Comparison of ENCODE assay signal across 16 mouse cellular contexts in the genomic region with DNA sequence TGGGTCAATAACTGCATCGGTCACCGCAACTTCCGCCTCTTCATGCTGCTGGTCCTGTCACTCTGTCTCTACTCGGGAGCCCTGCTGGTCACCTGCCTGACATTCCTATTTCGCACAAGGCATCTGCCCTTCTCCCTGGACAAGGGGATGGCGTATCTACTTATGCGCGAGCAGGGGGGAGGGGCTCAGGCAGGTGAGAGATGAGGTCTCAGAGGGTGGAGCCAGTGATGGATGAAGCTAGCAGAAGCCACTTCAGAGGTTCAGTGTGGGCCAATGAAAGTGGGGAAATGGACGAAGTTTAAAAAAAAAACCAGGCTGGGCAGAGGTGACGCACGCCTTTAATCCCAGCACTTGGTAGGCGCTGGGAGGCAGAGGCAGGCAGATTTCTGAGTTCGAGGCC. TPM values are rescaled to one million over a fixed set of nuclear protein-coding genes. Genes with fewer than 3 reads are reported as not detected.
DNase-seq lines count a peak whose midpoint lies in the region; ATAC-seq and TF ChIP-seq lines count a peak whose summit lies in the region.
"Had no signal": no experiment of that assay in that cellular context is flagged by ENCODE, and none has a peak within 500 bp of the region (broad histone marks: within the 10 kb centered on the region; RNA-seq: fewer than 3 reads in every experiment).

No protein-coding gene starts in this region.

- H3K36me3 ChIP-seq in hindbrain, embryonic 13.5 days = no peaks in the 10 kb centered on the region
- no peaks in the 10 kb centered on the region for H3K36me3 ChIP-seq in hindbrain, embryonic 10.5 days
- no peaks in the 10 kb centered on the region for H3K36me3 ChIP-seq in megakaryocyte, embryonic 14.5 days (replicated peaks; ENCODE audit: low read length)
- H3K36me3 ChIP-seq in embryonic facial prominence, embryonic 15.5 days = no peaks in the 10 kb centered on the region
- H3K36me3 ChIP-seq in midbrain, postnatal 0 days (ENCODE audit: insufficient read depth, low read length) = no peaks in the 10 kb centered on the region

- H3K27me3 ChIP-seq in hindbrain, embryonic 13.5 days = no peaks in the 10 kb centered on the region
- H3K27me3 ChIP-seq in hindbrain, embryonic 10.5 days (ENCODE audit: insufficient read depth, poor library complexity, severe bottlenecking) = peaks cover 15% of the 10 kb centered on the region; the same call in 1 of the 2 replicates
- peaks cover 17% of the 10 kb centered on the region for H3K27me3 ChIP-seq in megakaryocyte, embryonic 14.5 days (replicated peaks)
- no peaks in the 10 kb centered on the region for H3K27me3 ChIP-seq in embryonic facial prominence, embryonic 15.5 days
- H3K27me3 ChIP-seq in midbrain, postnatal 0 days (ENCODE audit: insufficient read depth, low read length) = no peaks in the 10 kb centered on the region

- peak overlapping the region; percentile 55; the same call in 1 of the 2 replicates for H3K4me2 ChIP-seq in hindbrain, embryonic 13.5 days
- H3K4me2 ChIP-seq in embryonic facial prominence, embryonic 15.5 days (replicated peaks) = peak overlapping the region; percentile 58; the same call in 1 of the 2 replicates
- peak overlapping the region; percentile 50; the same call in 1 of the 2 replicates for H3K4me2 ChIP-seq in midbrain, postnatal 0 days (ENCODE audit: low read depth, low read length, poor library complexity, severe bottlenecking)

- 0 out of 2 replicates have a peak, but pooled peaks cover 4% of the 10 kb centered on the region for H3K4me1 ChIP-seq in hindbrain, embryonic 13.5 days (replicated peaks)
- H3K4me1 ChIP-seq in hindbrain, embryonic 10.5 days (replicated peaks) = no peaks in the 10 kb centered on the region; the same call in 1 of the 2 replicates
- H3K4me1 ChIP-seq in megakaryocyte, embryonic 14.5 days = peaks cover 40% of the 10 kb centered on the region
- H3K4me1 ChIP-seq in embryonic facial prominence, embryonic 15.5 days = 0 out of 2 replicates have a peak, but pooled peaks cover 3% of the 10 kb centered on the region
- no peaks in the 10 kb centered on the region for H3K4me1 ChIP-seq in midbrain, postnatal 0 days (ENCODE audit: insufficient read depth, low read length)

- H3K27ac ChIP-seq in hindbrain, embryonic 13.5 days = no peak overlapping the region
- H3K27ac ChIP-seq in hindbrain, embryonic 10.5 days = no peak overlapping the region
- no peak overlapping the region for H3K27ac ChIP-seq in embryonic facial prominence, embryonic 15.5 days (replicated peaks)
- no peak overlapping the region for H3K27ac ChIP-seq in midbrain, postnatal 0 days (ENCODE audit: low read depth, low read length)
- H3K27ac ChIP-seq: kidney, postnatal 0 days had no signal

- no peaks in the 10 kb centered on the region for H3K9me3 ChIP-seq in hindbrain, embryonic 13.5 days
- no peaks in the 10 kb centered on the region for H3K9me3 ChIP-seq in hindbrain, embryonic 10.5 days
- H3K9me3 ChIP-seq in megakaryocyte, embryonic 14.5 days = no peaks in the 10 kb centered on the region
- no peaks in the 10 kb centered on the region for H3K9me3 ChIP-seq in embryonic facial prominence, embryonic 15.5 days (replicated peaks)
- no peaks in the 10 kb centered on the region for H3K9me3 ChIP-seq in midbrain, postnatal 0 days (ENCODE audit: low read length)

- H3K9ac ChIP-seq in hindbrain, embryonic 13.5 days = peak overlapping the region; percentile 68; the same call in 1 of the 2 replicates
- no peak overlapping the region for H3K9ac ChIP-seq in embryonic facial prominence, embryonic 15.5 days
- H3K9ac ChIP-seq in midbrain, postnatal 0 days (replicated peaks; ENCODE audit: low read length, poor library complexity, severe bottlenecking) = no peak overlapping the region

- ATAC-seq in hindbrain, embryonic 13.5 days (ENCODE audit: low FRiP score) = 0 out of 2 replicates have a peak, but pooled peaks have one; percentile 18
- ATAC-seq in megakaryocyte, adult 5-6 weeks (ENCODE audit: poor library complexity, severe bottlenecking) = no peak
- no peak for ATAC-seq in embryonic facial prominence, embryonic 15.5 days (ENCODE audit: insufficient number of reproducible peaks, low FRiP score, low TSS enrichment, low read depth)
- no peak for ATAC-seq in midbrain, postnatal 0 days (ENCODE audit: low FRiP score)
- no peak for ATAC-seq in inflammation-experienced regulatory T-cells, adult 6 months

- TF ChIP-seq CTCF in midbrain, postnatal 0 days (IDR thresholded peaks at IDR 0.05) = no peak

- WGBS in hindbrain, embryonic 13.5 days = 61% methylated on average over 13 of the region's 13 CpGs
- WGBS in hindbrain, embryonic 10.5 days = 57% methylated on average over 13 of the region's 13 CpGs
- 65% methylated on average over 13 of the region's 13 CpGs for WGBS in embryonic facial prominence, embryonic 15.5 days
- 71% methylated on average over 13 of the region's 13 CpGs for WGBS in midbrain, postnatal 0 days

- peak overlapping the region; percentile 39; the same call in 1 of the 2 replicates for H3K4me3 ChIP-seq in hindbrain, embryonic 13.5 days
- no peak overlapping the region for H3K4me3 ChIP-seq in hindbrain, embryonic 10.5 days
- H3K4me3 ChIP-seq in megakaryocyte, embryonic 14.5 days (replicated peaks) = peak overlapping the region; percentile 14
- no peak overlapping the region for H3K4me3 ChIP-seq in embryonic facial prominence, embryonic 15.5 days (replicated peaks)
- no peak overlapping the region for H3K4me3 ChIP-seq in midbrain, postnatal 0 days (ENCODE audit: low read depth, low read length)

- DNase-seq in hindbrain, embryonic 10.5 days (ENCODE audit: low spot score) = no peak
- no peak for DNase-seq in midbrain, postnatal 0 days (ENCODE audit: low spot score)
- no peak for DNase-seq in right cerebral cortex, postnatal 25 days

RNA-seq across cellular contexts. Expression of a gene that starts 2.9 kb away (rescaled TPM):
- polyA plus RNA-seq in hindbrain, embryonic 13.5 days (2015; fragmentation: Nextera tagmentation; extraction: Ambion mirVana) = 0.35 TPM in 1 of 2 replicates, not detected in the other
- not detected in 2 replicates for polyA plus RNA-seq in hindbrain, embryonic 10.5 days (2016; fragmentation: Nextera tagmentation; extraction: Ambion mirVana)
- polyA plus RNA-seq in megakaryocyte, embryonic 14.5 days (2012; ENCODE audit: insufficient read depth, low replicate concordance) = 0.20 TPM in 1 of 2 replicates, not detected in the other
- 0.33 TPM in 1 of 2 replicates, not detected in the other for total RNA-seq in megakaryocyte, adult 5-6 weeks (2015)
- total RNA-seq in megakaryocyte, adult 5-6 weeks (2017) = not detected in 2 replicates
- polyA plus RNA-seq in embryonic facial prominence, embryonic 15.5 days (2015; fragmentation: Nextera tagmentation; extraction: Ambion mirVana) = not detected in 2 replicates
- not detected in 2 replicates for total RNA-seq in midbrain, postnatal 0 days (2014; rRNA removed)
- polyA plus RNA-seq in midbrain, postnatal 0 days (2015; fragmentation: Nextera tagmentation; extraction: Ambion mirVana) = 0.19 and 0.25 TPM in 2 replicates
- polyA plus RNA-seq in inflammation-experienced regulatory T-cells, adult 6 months (2017; shearing (Covaris generic)) = under 1 TPM in 1 of 3 experiments, not detected in 2; 0.32 TPM
- total RNA-seq: adrenal gland, postnatal 14 days; gastrocnemius, postnatal 4 days; heart, postnatal 36 days; left cerebral cortex, postnatal 36 days had no signal
- polyA plus RNA-seq: cortical plate, adult 2 months; erythroblast, embryonic 14.5 days; kidney, postnatal 0 days; spleen, adult 2 months had no signal

RNA-seq across cellular contexts. Expression of a gene that starts 11.3 kb away (rescaled TPM):
- 0.13 and 0.26 TPM in 2 replicates for polyA plus RNA-seq in hindbrain, embryonic 13.5 days (2015; fragmentation: Nextera tagmentation; extraction: Ambion mirVana)
- polyA plus RNA-seq in hindbrain, embryonic 10.5 days (2016; fragmentation: Nextera tagmentation; extraction: Ambion mirVana) = 0.20 and 0.44 TPM in 2 replicates
- not detected in 2 replicates for polyA plus RNA-seq in megakaryocyte, embryonic 14.5 days (2012; ENCODE audit: insufficient read depth, low replicate concordance)
- total RNA-seq in megakaryocyte, adult 5-6 weeks (2015) = not detected in 2 replicates
- total RNA-seq in megakaryocyte, adult 5-6 weeks (2017) = 0.94 TPM in 1 of 2 replicates, not detected in the other
- 0.16 TPM in 1 of 2 replicates, not detected in the other for polyA plus RNA-seq in embryonic facial prominence, embryonic 15.5 days (2015; fragmentation: Nextera tagmentation; extraction: Ambion mirVana)
- total RNA-seq in midbrain, postnatal 0 days (2014; rRNA removed) = not detected in 2 replicates
- 0.14 TPM in 1 of 2 replicates, not detected in the other for polyA plus RNA-seq in midbrain, postnatal 0 days (2015; fragmentation: Nextera tagmentation; extraction: Ambion mirVana)
- not detected for polyA plus RNA-seq in inflammation-experienced regulatory T-cells, adult 6 months (2017; shearing (Covaris generic))
- total RNA-seq: adrenal gland, postnatal 14 days; gastrocnemius, postnatal 4 days; left cerebral cortex, postnatal 36 days had no signal
- polyA plus RNA-seq: erythroblast, embryonic 14.5 days; spleen, adult 2 months had no signal

Comparison
In these comparisons a context has a peak if more than half of its experiments do, and no peak if none do; other contexts are left out.
1. H3K4me3 ChIP-seq: peak in hindbrain, embryonic 13.5 days (single experiment) and megakaryocyte, embryonic 14.5 days (single experiment); none in hindbrain, embryonic 10.5 days (single experiment), embryonic facial prominence, embryonic 15.5 days (single experiment) and midbrain, postnatal 0 days (single experiment).
2. Peak in every context shown above with its lines, with median percentiles within 50 percentile points of each other: H3K4me2 ChIP-seq.